Mouse (Mus musculus): Measurements from ENCODE around the gene Anp32a. TPM values are rescaled to one million over a fixed set of nuclear protein-coding genes. Genes with fewer than 3 reads are reported as not detected.

The Anp32a gene
- 81.0 and 82.1 TPM in 2 replicates for polyA plus RNA-seq (2014; fragmentation: Nextera tagmentation; extraction: Ambion mirVana)

DNA sequence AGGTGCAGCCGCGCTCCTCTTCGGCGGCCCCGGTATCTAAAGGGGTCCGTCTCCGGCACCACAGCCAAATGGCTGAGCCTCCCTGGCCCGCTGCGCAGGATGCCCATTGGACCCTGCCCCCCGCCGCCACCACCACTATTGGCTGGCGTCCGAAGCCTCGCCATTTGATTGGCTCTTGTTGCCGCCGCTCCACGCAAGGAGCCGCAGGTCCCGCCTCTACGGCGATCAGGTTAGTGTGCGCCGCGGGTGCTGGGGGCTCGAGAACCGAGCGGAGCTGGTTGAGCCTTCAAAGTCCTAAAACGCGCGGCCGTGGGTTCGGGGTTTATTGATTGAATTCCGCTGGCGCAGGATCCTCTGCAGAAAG lies at the start of gene Anp32a:
Anp32a (plus strand) TSS at position 171 of the 364 bp plus-strand sequence.
- no peaks in the 10 kb centered on the region for H3K36me3 ChIP-seq (ENCODE audit: control insufficient read depth, insufficient read depth, low read length)
- peaks cover 20% of the 10 kb centered on the region for H3K4me1 ChIP-seq (ENCODE audit: control insufficient read depth, insufficient read depth, low read length)
- ATAC-seq (ENCODE audit: low FRiP score, low TSS enrichment) (peak; percentile 93), DNase-seq (peak; percentile 99)
- peak within 1 kb of the TSS; percentile 76 for H3K4me2 ChIP-seq (ENCODE audit: low read length)
- H3K27me3 ChIP-seq (ENCODE audit: control insufficient read depth, insufficient read depth, low read length): no peaks in the 10 kb centered on the region
- peak within 1 kb of the TSS; percentile 98 for H3K27ac ChIP-seq (replicated peaks; ENCODE audit: low read depth, low read length)
- 0% methylated on average over 34 of the region's 34 CpGs for WGBS
- no peaks in the 10 kb centered on the region for H3K9me3 ChIP-seq (ENCODE audit: control insufficient read depth, low read length)
- H3K9ac ChIP-seq (replicated peaks; ENCODE audit: low read length): peak within 1 kb of the TSS; percentile 86
- peak within 1 kb of the TSS; percentile 85 for H3K4me3 ChIP-seq (replicated peaks; ENCODE audit: low read depth, low read length)

DNA sequence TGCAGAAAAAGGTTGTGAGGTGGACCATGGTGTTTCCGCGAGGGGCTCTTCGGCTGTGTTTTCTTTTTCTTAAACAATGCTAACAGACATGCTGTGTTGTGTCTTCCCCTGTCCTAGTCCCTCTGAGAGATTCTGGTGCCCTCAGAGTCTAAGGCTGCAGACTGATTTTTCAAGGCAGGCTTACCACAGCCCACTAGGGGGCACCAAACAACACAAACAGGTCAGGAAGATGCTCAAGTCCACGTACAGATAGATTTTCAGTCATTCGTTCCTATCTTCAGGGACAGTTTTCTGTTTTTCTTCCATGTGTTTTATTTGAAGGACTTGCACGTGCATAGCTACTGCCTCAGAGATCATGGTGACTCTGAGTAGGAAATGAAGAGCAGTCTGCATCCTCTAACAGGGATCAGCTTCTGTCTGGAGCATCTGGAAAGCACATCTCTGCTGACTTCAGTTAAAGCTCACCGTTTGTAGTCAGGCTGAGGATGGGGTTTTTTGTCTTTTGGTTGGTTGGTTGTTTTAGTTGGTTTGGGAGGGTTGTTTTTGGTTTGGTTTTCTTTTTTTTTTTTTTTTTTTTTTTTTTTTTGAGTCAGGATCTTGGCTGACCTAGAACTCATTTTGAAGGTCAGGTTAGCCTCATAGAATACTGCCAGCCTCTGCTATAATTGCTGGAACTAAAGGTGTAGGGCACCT lies 45.9 kb upstream of the Anp32a start:
- 30% methylated on average over 7 of the region's 7 CpGs for WGBS
- Histone ChIP-seq H3K4me3 (replicated peaks; ENCODE audit: low read depth, low read length) (no peak overlapping the region), H3K9ac (replicated peaks; ENCODE audit: low read length) (no peak overlapping the region), H3K4me2 (ENCODE audit: low read length) (no peak overlapping the region), H3K36me3 (ENCODE audit: control insufficient read depth, insufficient read depth, low read length) (no peaks in the 10 kb centered on the region), H3K9me3 (ENCODE audit: control insufficient read depth, low read length) (no peaks in the 10 kb centered on the region), H3K27me3 (ENCODE audit: control insufficient read depth, insufficient read depth, low read length) (no peaks in the 10 kb centered on the region), H3K27ac (replicated peaks; ENCODE audit: low read depth, low read length) (no peak overlapping the region), H3K4me1 (ENCODE audit: control insufficient read depth, insufficient read depth, low read length) (no peaks in the 10 kb centered on the region)
- no peak for ATAC-seq (ENCODE audit: low FRiP score, low TSS enrichment)
- peak; percentile 93 for DNase-seq

DNA sequence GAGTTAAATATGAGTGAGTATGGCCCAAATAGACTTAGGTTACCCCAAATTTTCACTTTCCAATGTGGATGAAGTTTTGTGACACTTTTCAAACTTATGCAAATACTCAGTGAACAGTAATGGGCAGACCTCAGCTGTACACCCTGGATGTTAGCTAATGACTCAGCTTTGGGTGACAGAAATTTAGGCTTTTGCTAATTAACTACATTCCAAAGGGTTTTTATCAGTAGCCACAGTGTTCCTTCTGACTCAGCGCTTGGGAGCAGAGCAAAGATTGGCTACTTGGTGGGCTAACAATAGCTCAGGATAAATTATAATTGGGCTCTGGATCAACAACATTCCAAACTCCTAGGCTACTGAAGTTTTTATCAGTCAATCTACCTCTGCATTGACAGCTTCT lies 44.2 kb upstream of the Anp32a start:
- ATAC-seq (ENCODE audit: low FRiP score, low TSS enrichment): no peak
- Histone ChIP-seq H3K4me2 (ENCODE audit: low read length) (no peak overlapping the region), H3K4me3 (replicated peaks; ENCODE audit: low read depth, low read length) (no peak overlapping the region), H3K4me1 (ENCODE audit: control insufficient read depth, insufficient read depth, low read length) (no peaks in the 10 kb centered on the region), H3K9ac (replicated peaks; ENCODE audit: low read length) (no peak overlapping the region), H3K9me3 (ENCODE audit: control insufficient read depth, low read length) (no peaks in the 10 kb centered on the region), H3K36me3 (ENCODE audit: control insufficient read depth, insufficient read depth, low read length) (no peaks in the 10 kb centered on the region), H3K27ac (replicated peaks; ENCODE audit: low read depth, low read length) (no peak overlapping the region), H3K27me3 (ENCODE audit: control insufficient read depth, insufficient read depth, low read length) (no peaks in the 10 kb centered on the region)
- WGBS: 51% methylated on average over 1 of the region's 1 CpGs
- no peak for DNase-seq

DNA sequence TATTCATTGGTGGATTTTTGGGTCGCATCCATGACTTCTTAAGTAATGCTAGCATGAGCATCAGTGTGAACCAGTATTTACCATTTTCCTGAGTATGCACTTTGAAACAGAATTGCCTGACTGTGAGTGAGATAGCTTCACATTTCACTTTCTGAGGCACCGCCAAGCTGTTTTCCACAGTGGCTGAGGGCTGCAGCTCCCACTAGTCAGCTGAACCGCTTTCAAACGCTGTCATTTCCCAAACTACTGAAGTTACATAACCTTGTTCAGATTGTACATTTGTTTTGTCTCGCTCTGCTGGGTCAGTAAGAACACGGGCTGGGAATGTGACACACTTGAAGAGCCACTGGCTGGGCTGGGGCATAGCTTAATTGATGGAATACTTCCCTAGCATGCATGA lies 25.5 kb upstream of the Anp32a start:
- ATAC-seq (ENCODE audit: low FRiP score, low TSS enrichment) (no peak), DNase-seq (no peak)
- Histone ChIP-seq H3K9me3 (ENCODE audit: control insufficient read depth, low read length) (no peaks in the 10 kb centered on the region), H3K27me3 (ENCODE audit: control insufficient read depth, insufficient read depth, low read length) (no peaks in the 10 kb centered on the region), H3K27ac (replicated peaks; ENCODE audit: low read depth, low read length) (no peak overlapping the region), H3K9ac (replicated peaks; ENCODE audit: low read length) (no peak overlapping the region), H3K4me3 (replicated peaks; ENCODE audit: low read depth, low read length) (no peak overlapping the region), H3K36me3 (ENCODE audit: control insufficient read depth, insufficient read depth, low read length) (no peaks in the 10 kb centered on the region), H3K4me1 (ENCODE audit: control insufficient read depth, insufficient read depth, low read length) (no peaks in the 10 kb centered on the region), H3K4me2 (ENCODE audit: low read length) (no peak overlapping the region)
- WGBS: 95% methylated on average over 6 of the region's 6 CpGs

DNA sequence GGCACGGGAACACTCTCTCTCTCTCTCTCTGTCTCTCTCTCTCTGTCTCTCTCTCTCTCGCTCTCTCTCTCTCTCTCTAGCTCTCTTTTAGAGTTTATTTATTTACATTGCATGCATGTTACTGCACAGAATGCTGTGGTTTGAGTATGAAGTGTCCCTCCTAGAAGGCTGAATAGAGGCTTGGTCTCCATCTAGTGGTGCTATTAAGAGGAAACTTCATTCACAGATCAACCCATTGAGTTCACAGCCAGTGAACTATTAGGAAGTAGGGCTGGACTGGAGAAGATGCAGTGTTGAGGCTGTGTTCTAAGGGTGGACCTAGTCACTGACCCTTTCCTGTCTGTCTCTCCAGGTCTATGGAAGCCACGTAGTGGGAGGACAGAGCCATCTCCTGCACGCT lies 22.4 kb upstream of the Anp32a start:
- ATAC-seq (ENCODE audit: low FRiP score, low TSS enrichment) (no peak), DNase-seq (no peak)
- H3K9ac ChIP-seq (replicated peaks; ENCODE audit: low read length): no peak overlapping the region
- H3K4me1 ChIP-seq (ENCODE audit: control insufficient read depth, insufficient read depth, low read length): no peaks in the 10 kb centered on the region
- H3K36me3 ChIP-seq (ENCODE audit: control insufficient read depth, insufficient read depth, low read length): no peaks in the 10 kb centered on the region
- WGBS: 81% methylated on average over 4 of the region's 4 CpGs
- no peak overlapping the region for H3K27ac ChIP-seq (replicated peaks; ENCODE audit: low read depth, low read length)
- no peak overlapping the region for H3K4me2 ChIP-seq (ENCODE audit: low read length)
- no peaks in the 10 kb centered on the region for H3K27me3 ChIP-seq (ENCODE audit: control insufficient read depth, insufficient read depth, low read length)
- H3K9me3 ChIP-seq (ENCODE audit: control insufficient read depth, low read length): no peaks in the 10 kb centered on the region
- no peak overlapping the region for H3K4me3 ChIP-seq (replicated peaks; ENCODE audit: low read depth, low read length)

DNA sequence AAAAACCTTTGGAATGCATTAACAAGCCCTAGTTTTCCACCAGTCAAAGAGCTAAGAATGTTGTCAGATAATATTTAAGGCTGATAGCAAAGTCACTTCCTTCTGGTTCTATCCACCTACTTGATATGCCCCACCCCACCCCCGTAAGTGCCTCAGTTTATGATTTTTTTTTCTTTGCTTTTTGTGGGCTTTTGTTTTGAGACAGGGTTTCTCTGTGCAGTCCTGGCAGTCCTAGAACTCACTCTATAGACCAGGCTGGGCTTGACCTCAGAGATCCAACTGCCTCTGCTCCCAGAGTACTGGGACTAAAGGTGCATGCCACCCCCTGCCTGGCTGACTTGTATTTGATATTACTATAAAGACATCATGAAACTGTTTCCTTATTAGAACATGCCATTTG lies 17.3 kb upstream of the Anp32a start:
- H3K9ac ChIP-seq (replicated peaks; ENCODE audit: low read length): no peak overlapping the region
- 86% methylated on average over 1 of the region's 1 CpGs for WGBS
- no peak overlapping the region for H3K27ac ChIP-seq (replicated peaks; ENCODE audit: low read depth, low read length)
- no peak for DNase-seq
- no peaks in the 10 kb centered on the region for H3K36me3 ChIP-seq (ENCODE audit: control insufficient read depth, insufficient read depth, low read length)
- no peaks in the 10 kb centered on the region for H3K27me3 ChIP-seq (ENCODE audit: control insufficient read depth, insufficient read depth, low read length)
- no peaks in the 10 kb centered on the region for H3K4me1 ChIP-seq (ENCODE audit: control insufficient read depth, insufficient read depth, low read length)
- no peak overlapping the region for H3K4me2 ChIP-seq (ENCODE audit: low read length)
- H3K9me3 ChIP-seq (ENCODE audit: control insufficient read depth, low read length): no peaks in the 10 kb centered on the region
- no peak overlapping the region for H3K4me3 ChIP-seq (replicated peaks; ENCODE audit: low read depth, low read length)
- no peak for ATAC-seq (ENCODE audit: low FRiP score, low TSS enrichment)

DNA sequence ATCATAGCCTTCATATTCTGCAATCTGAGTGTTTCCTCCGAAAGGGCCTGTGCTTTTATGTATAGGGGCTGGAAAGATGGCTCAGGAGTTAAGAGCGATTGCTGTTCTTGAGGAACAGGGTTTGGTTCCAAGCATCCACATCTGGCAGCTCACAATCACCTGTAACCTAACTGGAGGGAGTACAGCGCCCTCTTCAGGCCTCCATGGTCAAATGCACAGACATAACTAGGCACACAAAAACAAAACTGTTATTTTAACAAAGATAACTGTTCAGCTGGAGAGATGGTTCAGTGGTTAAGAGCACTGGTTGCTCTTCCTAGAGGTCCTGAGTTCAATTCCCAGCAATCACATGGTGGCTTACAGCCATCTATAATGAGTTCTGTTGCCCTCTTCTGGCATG lies 15.1 kb upstream of the Anp32a start:
- H3K27me3 ChIP-seq (ENCODE audit: control insufficient read depth, insufficient read depth, low read length): no peaks in the 10 kb centered on the region
- 76% methylated on average over 3 of the region's 3 CpGs for WGBS
- ATAC-seq (ENCODE audit: low FRiP score, low TSS enrichment): no peak

DNA sequence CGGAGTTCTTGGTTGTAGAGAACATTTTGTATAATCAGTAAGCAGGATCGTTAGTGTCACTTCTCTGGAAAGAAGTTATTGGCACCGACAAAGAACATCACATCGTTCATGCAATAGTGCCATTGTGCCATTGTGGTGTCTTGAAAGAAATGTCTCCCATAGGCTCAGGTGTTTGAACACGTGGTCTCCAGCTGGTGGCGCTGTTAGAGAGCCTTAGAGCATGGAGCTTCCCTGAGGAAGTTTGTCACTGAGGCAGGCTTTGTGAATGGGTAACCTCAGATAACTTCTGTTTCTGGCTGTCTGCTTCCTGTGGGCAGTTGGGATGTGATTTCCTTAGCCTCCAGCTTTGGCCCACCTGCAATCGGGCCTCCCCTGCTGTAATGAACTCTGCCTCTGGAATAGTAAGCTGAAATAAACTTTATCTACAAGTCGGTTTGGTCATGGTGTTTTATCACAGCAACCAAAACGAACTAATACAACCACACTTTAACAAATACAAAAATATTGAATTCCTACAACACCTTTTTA lies 6.7 kb upstream of the Anp32a start:
- no peaks in the 10 kb centered on the region for H3K9me3 ChIP-seq (ENCODE audit: control insufficient read depth, low read length)
- no peak for ATAC-seq (ENCODE audit: low FRiP score, low TSS enrichment)
- H3K4me3 ChIP-seq (replicated peaks; ENCODE audit: low read depth, low read length): no peak overlapping the region
- H3K4me1 ChIP-seq (ENCODE audit: control insufficient read depth, insufficient read depth, low read length): 0 out of 2 replicates have a peak, but pooled peaks cover 8% of the 10 kb centered on the region
- H3K27ac ChIP-seq (replicated peaks; ENCODE audit: low read depth, low read length): no peak overlapping the region
- no peaks in the 10 kb centered on the region for H3K36me3 ChIP-seq (ENCODE audit: control insufficient read depth, insufficient read depth, low read length)
- no peak overlapping the region for H3K9ac ChIP-seq (replicated peaks; ENCODE audit: low read length)
- no peaks in the 10 kb centered on the region for H3K27me3 ChIP-seq (ENCODE audit: control insufficient read depth, insufficient read depth, low read length)
- H3K4me2 ChIP-seq (ENCODE audit: low read length): no peak overlapping the region
- no peak for DNase-seq
- WGBS: 91% methylated on average over 9 of the region's 9 CpGs

More for the DNA sequence above, 15.1 kb upstream of the Anp32a start:
- Histone ChIP-seq H3K4me3 (replicated peaks; ENCODE audit: low read depth, low read length) (no peak overlapping the region), H3K9me3 (ENCODE audit: control insufficient read depth, low read length) (no peaks in the 10 kb centered on the region), H3K4me2 (ENCODE audit: low read length) (no peak overlapping the region), H3K36me3 (ENCODE audit: control insufficient read depth, insufficient read depth, low read length) (no peaks in the 10 kb centered on the region), H3K9ac (replicated peaks; ENCODE audit: low read length) (no peak overlapping the region), H3K27ac (replicated peaks; ENCODE audit: low read depth, low read length) (no peak overlapping the region), H3K4me1 (ENCODE audit: control insufficient read depth, insufficient read depth, low read length) (no peaks in the 10 kb centered on the region)
- DNase-seq: no peak

DNA sequence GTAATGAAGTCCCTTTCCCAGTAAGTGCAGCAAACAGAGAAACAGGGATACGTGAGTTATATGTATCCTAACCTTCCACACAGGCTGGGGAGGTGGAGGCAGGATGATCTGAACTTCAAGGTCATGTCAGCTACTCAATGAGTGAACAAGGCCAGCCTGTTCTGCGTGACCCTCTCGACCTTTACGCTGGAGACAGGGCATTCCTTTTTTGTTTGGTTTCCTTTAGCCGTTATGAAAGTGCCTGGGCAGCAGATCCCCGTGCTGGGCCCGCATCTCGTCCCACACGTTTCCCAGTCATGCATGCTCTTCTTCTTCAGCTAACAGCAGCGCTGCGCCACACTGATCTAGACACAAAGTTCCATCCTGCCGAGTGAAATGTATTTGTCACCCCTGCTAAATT lies 5.7 kb upstream of the Anp32a start:
- no peak overlapping the region for H3K4me2 ChIP-seq (ENCODE audit: low read length)
- no peak for ATAC-seq (ENCODE audit: low FRiP score, low TSS enrichment)

More for the DNA sequence above, 5.7 kb upstream of the Anp32a start:
- H3K9ac ChIP-seq (replicated peaks; ENCODE audit: low read length): no peak overlapping the region
- DNase-seq: no peak
- H3K4me3 ChIP-seq (replicated peaks; ENCODE audit: low read depth, low read length): no peak overlapping the region
- H3K27ac ChIP-seq (replicated peaks; ENCODE audit: low read depth, low read length): no peak overlapping the region
- H3K36me3 ChIP-seq (ENCODE audit: control insufficient read depth, insufficient read depth, low read length): no peaks in the 10 kb centered on the region
- no peaks in the 10 kb centered on the region for H3K9me3 ChIP-seq (ENCODE audit: control insufficient read depth, low read length)
- H3K27me3 ChIP-seq (ENCODE audit: control insufficient read depth, insufficient read depth, low read length): no peaks in the 10 kb centered on the region
- 0 out of 2 replicates have a peak, but pooled peaks cover 8% of the 10 kb centered on the region for H3K4me1 ChIP-seq (ENCODE audit: control insufficient read depth, insufficient read depth, low read length)
- WGBS: 59% methylated on average over 12 of the region's 12 CpGs

All from midbrain, embryonic 14.5 days (tissue).